ENCODE assay signal across 21 mouse cellular contexts in the genomic region with DNA sequence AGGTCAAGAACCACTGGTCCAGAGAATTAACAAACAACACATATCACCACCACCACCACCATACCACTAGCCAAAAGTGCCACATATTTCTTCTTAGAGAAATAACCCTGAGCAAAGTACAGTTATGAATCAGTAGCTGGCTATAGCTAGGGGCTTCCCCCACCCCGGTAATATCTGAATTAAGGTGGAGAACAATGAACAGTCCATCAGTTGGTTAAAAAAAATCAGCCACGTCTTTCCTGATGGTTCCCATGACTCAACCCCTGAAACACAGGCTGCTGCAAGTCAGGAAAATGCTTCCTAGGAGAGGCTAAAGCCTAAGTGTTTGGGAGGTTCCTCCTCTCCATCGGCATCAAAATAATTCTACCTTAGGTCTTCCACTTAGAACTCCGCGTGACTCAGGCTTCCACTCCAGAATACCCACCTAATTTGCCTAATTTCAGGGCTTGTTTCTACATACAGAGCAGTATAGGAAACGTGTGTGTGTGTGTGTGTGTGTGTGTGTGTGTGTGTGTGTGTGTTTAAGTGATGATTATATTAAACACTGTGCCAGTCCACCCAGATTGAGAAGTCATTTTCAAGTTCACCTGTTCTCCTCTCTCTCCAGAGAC.
DNase-seq lines count a peak whose midpoint lies in the region; ATAC-seq lines count a peak whose summit lies in the region.
"Had no signal": no experiment of that assay in that cellular context is flagged by ENCODE, and none has a peak within 500 bp of the region (broad histone marks: within the 10 kb centered on the region; RNA-seq: fewer than 3 reads in every experiment).

No protein-coding gene starts in this region.

- H3K4me2 ChIP-seq in midbrain, embryonic 11.5 days: no peak overlapping the region
- no peak overlapping the region for H3K4me2 ChIP-seq in midbrain, embryonic 16.5 days (ENCODE audit: low read length)
- no peak overlapping the region for H3K4me2 ChIP-seq in kidney, embryonic 15.5 days
- H3K4me2 ChIP-seq: embryonic facial prominence, embryonic 12.5 days; limb, embryonic 12.5 days; liver, embryonic 12.5 days; midbrain, embryonic 15.5 days had no signal

- H3K27me3 ChIP-seq in heart, embryonic 10.5 days (ENCODE audit: insufficient read depth, poor library complexity, severe bottlenecking): no peaks in the 10 kb centered on the region
- H3K27me3 ChIP-seq in midbrain, embryonic 11.5 days (ENCODE audit: control insufficient read depth, insufficient read depth, low read length): no peaks in the 10 kb centered on the region
- H3K27me3 ChIP-seq in midbrain, embryonic 16.5 days (ENCODE audit: control insufficient read depth, insufficient read depth, low read depth, low read length): no peaks in the 10 kb centered on the region
- H3K27me3 ChIP-seq in kidney, embryonic 15.5 days: no peaks in the 10 kb centered on the region
- H3K27me3 ChIP-seq: embryonic facial prominence, embryonic 12.5 days; limb, embryonic 12.5 days; liver, embryonic 12.5 days; megakaryocyte, embryonic 14.5 days; midbrain, embryonic 15.5 days had no signal

- H3K9me3 ChIP-seq in heart, embryonic 10.5 days: no peaks in the 10 kb centered on the region
- no peaks in the 10 kb centered on the region for H3K9me3 ChIP-seq in midbrain, embryonic 11.5 days (ENCODE audit: control insufficient read depth, low read length)
- H3K9me3 ChIP-seq in midbrain, embryonic 16.5 days (replicated peaks; ENCODE audit: control insufficient read depth, low read length, poor library complexity, severe bottlenecking): no peaks in the 10 kb centered on the region
- H3K9me3 ChIP-seq in kidney, embryonic 15.5 days (replicated peaks): no peaks in the 10 kb centered on the region
- H3K9me3 ChIP-seq: embryonic facial prominence, embryonic 12.5 days; limb, embryonic 12.5 days; liver, embryonic 12.5 days; midbrain, embryonic 15.5 days had no signal

- peak overlapping the region; percentile 69 for H3K27ac ChIP-seq in heart, embryonic 10.5 days
- no peak overlapping the region for H3K27ac ChIP-seq in midbrain, embryonic 11.5 days (ENCODE audit: low read depth, low read length)
- no peak overlapping the region for H3K27ac ChIP-seq in midbrain, embryonic 16.5 days (ENCODE audit: low read length)
- H3K27ac ChIP-seq in kidney, embryonic 15.5 days: no peak overlapping the region
- H3K27ac ChIP-seq: embryonic facial prominence, embryonic 12.5 days; kidney, postnatal 0 days; limb, embryonic 12.5 days; liver, embryonic 12.5 days; midbrain, embryonic 15.5 days had no signal

- H3K36me3 ChIP-seq in heart, embryonic 10.5 days: no peaks in the 10 kb centered on the region
- H3K36me3 ChIP-seq in midbrain, embryonic 11.5 days (ENCODE audit: control insufficient read depth, insufficient read depth, low read length): no peaks in the 10 kb centered on the region
- no peaks in the 10 kb centered on the region for H3K36me3 ChIP-seq in midbrain, embryonic 16.5 days (ENCODE audit: control insufficient read depth, insufficient read depth, low read length)
- no peaks in the 10 kb centered on the region for H3K36me3 ChIP-seq in kidney, embryonic 15.5 days
- H3K36me3 ChIP-seq: embryonic facial prominence, embryonic 12.5 days; limb, embryonic 12.5 days; liver, embryonic 12.5 days; midbrain, embryonic 15.5 days had no signal

- 75% methylated on average over 6 of the region's 6 CpGs for WGBS in heart, embryonic 10.5 days
- WGBS in midbrain, embryonic 11.5 days: 87% methylated on average over 6 of the region's 6 CpGs
- 88% methylated on average over 6 of the region's 6 CpGs for WGBS in midbrain, embryonic 16.5 days
- WGBS in kidney, embryonic 15.5 days: 85% methylated on average over 6 of the region's 6 CpGs

- H3K9ac ChIP-seq in midbrain, embryonic 11.5 days (ENCODE audit: low read length): no peak overlapping the region
- no peak overlapping the region for H3K9ac ChIP-seq in midbrain, embryonic 16.5 days (ENCODE audit: low read depth, low read length)
- H3K9ac ChIP-seq in kidney, embryonic 15.5 days: no peak overlapping the region
- H3K9ac ChIP-seq: embryonic facial prominence, embryonic 12.5 days; limb, embryonic 12.5 days; liver, embryonic 12.5 days; midbrain, embryonic 15.5 days had no signal

- no peak for DNase-seq in heart, embryonic 10.5 days (ENCODE audit: low spot score)
- no peak for DNase-seq in heart, postnatal 25 days (ENCODE audit: low spot score)
- peak; percentile 56 for DNase-seq in midbrain, embryonic 11.5 days (ENCODE audit: low spot score, missing footprints)
- DNase-seq: cerebellum, adult 9-10 months; gastrocnemius, postnatal 10 days; kidney, adult 11 months; lung, adult 2 months; right cerebral cortex, postnatal 25 days had no signal

- intact Hi-C loops in heart, postnatal 25 days (cut with DNase I): no loop called here

- ATAC-seq in midbrain, embryonic 11.5 days (ENCODE audit: low FRiP score): no peak
- ATAC-seq in midbrain, embryonic 16.5 days: no peak
- peak; percentile 78 for ATAC-seq in CD4-positive, CD25-positive, alpha-beta regulatory T cell, adult 4 months
- peak; percentile 76 for ATAC-seq in inflammation-experienced regulatory T-cells, adult 6 months
- ATAC-seq in kidney, embryonic 15.5 days (replicated peaks; ENCODE audit: low FRiP score): no peak
- no peak for ATAC-seq in granulocyte monocyte progenitor cell, adult 5-6 weeks (replicated peaks; ENCODE audit: poor library complexity, severe bottlenecking)
- ATAC-seq: forebrain, embryonic 14.5 days; hindbrain, embryonic 16.5 days; liver, embryonic 12.5 days; midbrain, embryonic 15.5 days had no signal

- H3K4me1 ChIP-seq in heart, embryonic 10.5 days: peaks cover 15% of the 10 kb centered on the region
- 0 out of 2 replicates have a peak, but pooled peaks cover 2% of the 10 kb centered on the region for H3K4me1 ChIP-seq in midbrain, embryonic 11.5 days (ENCODE audit: control insufficient read depth, insufficient read depth, low read length)
- no peaks in the 10 kb centered on the region for H3K4me1 ChIP-seq in midbrain, embryonic 16.5 days (ENCODE audit: control insufficient read depth, insufficient read depth, low read length)
- 0 out of 2 replicates have a peak, but pooled peaks cover 7% of the 10 kb centered on the region for H3K4me1 ChIP-seq in kidney, embryonic 15.5 days
- H3K4me1 ChIP-seq: embryonic facial prominence, embryonic 12.5 days; limb, embryonic 12.5 days had no signal

- no peak overlapping the region for H3K4me3 ChIP-seq in heart, embryonic 10.5 days
- no peak overlapping the region for H3K4me3 ChIP-seq in midbrain, embryonic 11.5 days (ENCODE audit: low read depth, low read length)
- no peak overlapping the region for H3K4me3 ChIP-seq in midbrain, embryonic 16.5 days (ENCODE audit: low read depth, low read length)
- H3K4me3 ChIP-seq in kidney, embryonic 15.5 days (replicated peaks): no peak overlapping the region
- H3K4me3 ChIP-seq: embryonic facial prominence, embryonic 12.5 days; limb, embryonic 12.5 days; liver, embryonic 12.5 days; megakaryocyte, embryonic 14.5 days; midbrain, embryonic 15.5 days had no signal

Comparison
In these comparisons a context has a peak if more than half of its experiments do, and no peak if none do; other contexts are left out.
1. ATAC-seq: peak in CD4-positive, CD25-positive, alpha-beta regulatory T cell, adult 4 months (single experiment) and inflammation-experienced regulatory T-cells, adult 6 months (single experiment); none in midbrain, embryonic 11.5 days (single experiment), midbrain, embryonic 16.5 days (single experiment), kidney, embryonic 15.5 days (single experiment) and granulocyte monocyte progenitor cell, adult 5-6 weeks (single experiment).